Mouse (Mus musculus) NIH3T3 (cell line): ENCODE measurements around the gene Nrp2.
A peak's percentile ranks its signal among the peaks of the same experiment; 100 is the strongest.

Experiments
- DNase-seq: peaks from one replicate; pipeline ENCODE4 v3.0.0-alpha.2; 2012; ENCODE audit warnings: low read depth

Gene Nrp2

GRCm38 (mm10) chr1:62704889-62705516 lies 1.9 kb downstream of the Nrp2 start:
- no peak for DNase-seq

- peak; percentile 58 for DNase-seq
Observed at GRCm38 (mm10) chr1:62705517-62705981, 2.5 kb downstream of the Nrp2 start.

GRCm38 (mm10) chr1:62706085-62707021 lies 3.3 kb downstream of the Nrp2 start:
- DNase-seq, result peak; percentile 82

GRCm38 (mm10) chr1:62707101-62707912 lies 4.2 kb downstream of the Nrp2 start:
- DNase-seq, result peak; percentile 82

GRCm38 (mm10) chr1:62707913-62708860 lies 5.1 kb downstream of the Nrp2 start:
- no peak for DNase-seq

- DNase-seq, result no peak
Observed at GRCm38 (mm10) chr1:62709770-62710335, 6.8 kb downstream of the Nrp2 start.

GRCm38 (mm10) chr1:62713021-62713676 lies 10.1 kb downstream of the Nrp2 start:
- peak; percentile 60 for DNase-seq

- no peak for DNase-seq
Observed at GRCm38 (mm10) chr1:62715004-62715403, 11.9 kb downstream of the Nrp2 start.

GRCm38 (mm10) chr1:62715692-62716091 lies 12.6 kb downstream of the Nrp2 start:
- no peak for DNase-seq

GRCm38 (mm10) chr1:62716836-62717478 lies 13.9 kb downstream of the Nrp2 start:
- peak; percentile 53 for DNase-seq

GRCm38 (mm10) chr1:62717552-62718236 lies 14.6 kb downstream of the Nrp2 start:
- DNase-seq, result peak; percentile 84

- DNase-seq, result peak; percentile 78
Observed at GRCm38 (mm10) chr1:62718237-62718571, 15.1 kb downstream of the Nrp2 start.

GRCm38 (mm10) chr1:62718750-62719149 lies 15.7 kb downstream of the Nrp2 start:
- DNase-seq, result peak; percentile 40

GRCm38 (mm10) chr1:62719770-62720169 lies 16.7 kb downstream of the Nrp2 start:
- DNase-seq, result peak; percentile 26

- DNase-seq, result peak; percentile 55
Observed at GRCm38 (mm10) chr1:62720176-62720575, 17.1 kb downstream of the Nrp2 start.

- no peak for DNase-seq
Observed at GRCm38 (mm10) chr1:62720727-62721705, 17.9 kb downstream of the Nrp2 start.

GRCm38 (mm10) chr1:62721706-62722187 lies 18.7 kb downstream of the Nrp2 start:
- peak; percentile 85 for DNase-seq

- DNase-seq, result peak; percentile 66
Observed at GRCm38 (mm10) chr1:62722526-62722925, 19.4 kb downstream of the Nrp2 start.
